Mouse (Mus musculus): ENCODE measurements at regions not wholly inside any gene's neighbourhood (a gene's known extent, or its start where the extent isn't known, plus 50 kb on each side); places are given as distances from the start of the nearest gene placed in this dataset.

GRCm38 (mm10) chr6:70695596-70695995, 96.4 kb downstream of the Rpia start:
- TF ChIP-seq POLR2A (IDR thresholded peaks at IDR 0.05; ENCODE audit: borderline replicate concordance, control insufficient read depth, low read depth, low read length) (no peak), CTCF (IDR thresholded peaks at IDR 0.05; ENCODE audit: control insufficient read depth, insufficient read depth, low read length) (no peak)

Data from bone marrow, adult 2 months (tissue).